Mouse (Mus musculus): ENCODE data around the gene Atg9a. TPM values are rescaled to one million over a fixed set of nuclear protein-coding genes. Genes with fewer than 3 reads are reported as not detected.

Gene Atg9a
- polyA plus RNA-seq, 1 experiment = 39.2 TPM

DNA sequence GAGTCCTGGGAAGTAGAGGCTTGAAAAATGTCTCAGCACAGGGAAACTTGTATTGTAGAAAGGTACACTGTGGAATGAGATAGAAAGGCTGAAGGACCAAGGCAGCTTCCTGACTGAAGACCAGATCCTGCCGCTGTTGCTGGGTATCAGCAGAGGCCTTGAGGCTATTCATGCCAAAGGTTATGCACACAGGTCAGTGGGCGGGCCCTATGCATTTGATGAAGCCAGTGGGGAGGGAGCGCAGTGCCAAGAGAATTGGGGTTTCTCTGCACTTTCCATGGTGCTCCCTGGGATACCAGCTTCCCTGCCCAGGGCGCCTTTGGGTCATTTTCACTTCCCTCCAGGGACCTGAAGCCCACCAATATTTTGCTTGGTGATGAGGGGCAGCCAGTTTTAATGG is 20.5 kb upstream of the Atg9a start:
- 44% methylated on average over 4 of the region's 4 CpGs for WGBS
- H3K4me3 ChIP-seq (replicated peaks; ENCODE audit: control insufficient read depth, low read depth, low read length) = peak overlapping the region; percentile 1
- peaks cover 19% of the 10 kb centered on the region for H3K4me1 ChIP-seq (ENCODE audit: control insufficient read depth, insufficient read depth, low read length)

DNA sequence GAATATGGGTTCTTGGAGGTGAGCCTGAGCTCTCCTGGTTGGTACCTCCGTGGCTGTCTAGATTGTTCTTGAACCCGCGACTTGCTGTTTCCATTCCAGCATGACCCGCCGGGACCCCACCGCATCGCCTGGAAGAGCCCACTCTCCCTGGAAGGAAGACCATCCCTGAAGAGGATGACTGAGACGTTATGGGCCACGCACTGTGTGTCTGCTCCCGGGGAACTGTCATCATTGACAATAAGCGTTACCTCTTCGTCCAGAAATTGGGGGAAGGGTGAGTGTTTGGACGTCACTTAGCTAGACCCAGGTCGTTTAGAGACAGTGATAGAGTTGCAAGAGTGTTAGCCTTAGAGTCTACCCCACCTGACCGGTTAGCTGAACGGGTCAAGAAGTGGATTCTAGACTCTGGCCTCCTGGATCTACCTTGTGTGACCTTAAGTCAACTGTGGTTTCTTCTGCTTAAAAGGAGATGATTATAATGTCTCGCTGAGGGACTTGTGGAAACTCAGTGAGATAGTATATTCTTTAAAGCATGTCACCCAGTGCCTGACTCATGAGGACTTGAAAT is 19.2 kb upstream of the Atg9a start:
- H3K4me1 ChIP-seq (ENCODE audit: control insufficient read depth, insufficient read depth, low read length) = peaks cover 15% of the 10 kb centered on the region
- 7% methylated on average over 17 of the region's 17 CpGs for WGBS
- H3K27ac ChIP-seq (ENCODE audit: control insufficient read depth, insufficient read depth, low read depth, low read length, poor library complexity) = peak overlapping the region; percentile 73
- peak overlapping the region; percentile 84 for H3K4me3 ChIP-seq (replicated peaks; ENCODE audit: control insufficient read depth, low read depth, low read length)
- no peak for TF ChIP-seq CTCF (IDR thresholded peaks at IDR 0.05; ENCODE audit: control insufficient read depth, insufficient read depth, low read length)
- TF ChIP-seq POLR2A (IDR thresholded peaks at IDR 0.05; ENCODE audit: borderline replicate concordance, control insufficient read depth, low read depth, low read length) = no peak

More for the DNA sequence above, 20.5 kb upstream of the Atg9a start:
- H3K27ac ChIP-seq (ENCODE audit: control insufficient read depth, insufficient read depth, low read depth, low read length, poor library complexity) = peak overlapping the region; percentile 52
- TF ChIP-seq CTCF (IDR thresholded peaks at IDR 0.05; ENCODE audit: control insufficient read depth, insufficient read depth, low read length) (no peak), POLR2A (IDR thresholded peaks at IDR 0.05; ENCODE audit: borderline replicate concordance, control insufficient read depth, low read depth, low read length) (no peak)

DNA sequence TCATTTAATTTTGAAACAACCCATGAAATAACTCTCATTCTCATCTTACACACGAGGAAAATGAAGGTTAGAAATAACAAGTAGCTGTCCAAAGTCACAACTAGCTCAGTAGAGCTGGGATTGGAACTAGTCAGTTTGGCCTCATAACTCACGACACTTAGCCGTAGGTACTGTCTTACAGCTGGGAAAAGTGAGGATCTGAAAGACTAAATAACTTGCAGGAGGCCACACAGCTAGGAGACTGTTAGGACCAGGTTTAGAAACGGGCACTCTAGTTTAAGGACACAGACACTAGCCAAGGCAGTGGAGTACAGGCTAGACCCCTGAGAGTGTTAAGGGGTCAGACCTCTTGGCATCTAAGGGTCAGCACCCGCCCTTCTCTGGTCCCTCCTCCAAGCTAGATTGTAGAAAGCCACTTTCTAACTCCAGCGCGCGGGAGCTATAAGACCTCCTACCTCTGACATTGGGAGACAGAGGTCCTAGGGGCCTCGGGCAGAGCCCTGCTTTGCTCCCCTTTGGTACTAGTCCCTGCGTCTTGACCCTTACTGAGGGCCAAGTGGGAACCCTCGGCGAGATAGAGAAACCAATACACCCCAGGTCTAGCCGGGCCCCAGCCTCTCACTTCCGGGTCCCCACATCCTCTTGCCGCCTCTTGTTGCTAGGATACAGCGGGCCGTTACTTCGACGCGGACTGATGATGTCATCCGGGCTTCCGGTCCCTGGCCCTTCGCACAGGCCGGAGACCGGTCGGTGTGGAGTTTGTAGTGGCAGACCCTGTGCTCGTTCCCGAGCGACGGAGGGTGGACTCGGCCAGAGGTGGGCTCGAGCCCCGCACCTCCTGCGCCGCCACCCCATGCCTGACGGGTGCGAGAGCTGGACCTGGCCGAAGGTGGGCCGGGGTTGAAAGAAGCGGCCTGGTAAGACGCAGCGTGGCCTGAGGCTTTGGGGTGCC is 18.4 kb upstream of the Atg9a start, which contains the start of the genes Glb1l and Stk16:
Gene Glb1l (minus strand): TSS at position 678 of the 952 bp plus-strand sequence.
Gene Stk16 (plus strand): TSS at position 703 of the 952 bp plus-strand sequence.
- Histone ChIP-seq H3K4me1 (ENCODE audit: control insufficient read depth, insufficient read depth, low read length) (peaks cover 9% of the 10 kb centered on the region), H3K27ac (ENCODE audit: control insufficient read depth, insufficient read depth, low read depth, low read length, poor library complexity) (peak within 1 kb of the TSS; percentile 77), H3K4me3 (replicated peaks; ENCODE audit: control insufficient read depth, low read depth, low read length) (peak within 1 kb of the TSS; percentile 84)
- TF ChIP-seq POLR2A (IDR thresholded peaks at IDR 0.05; ENCODE audit: borderline replicate concordance, control insufficient read depth, low read depth, low read length) = peak; percentile 97; the same call in 1 of the 2 replicates
- TF ChIP-seq CTCF (IDR thresholded peaks at IDR 0.05; ENCODE audit: control insufficient read depth, insufficient read depth, low read length) = no peak
- 2% methylated on average over 42 of the region's 42 CpGs for WGBS

DNA sequence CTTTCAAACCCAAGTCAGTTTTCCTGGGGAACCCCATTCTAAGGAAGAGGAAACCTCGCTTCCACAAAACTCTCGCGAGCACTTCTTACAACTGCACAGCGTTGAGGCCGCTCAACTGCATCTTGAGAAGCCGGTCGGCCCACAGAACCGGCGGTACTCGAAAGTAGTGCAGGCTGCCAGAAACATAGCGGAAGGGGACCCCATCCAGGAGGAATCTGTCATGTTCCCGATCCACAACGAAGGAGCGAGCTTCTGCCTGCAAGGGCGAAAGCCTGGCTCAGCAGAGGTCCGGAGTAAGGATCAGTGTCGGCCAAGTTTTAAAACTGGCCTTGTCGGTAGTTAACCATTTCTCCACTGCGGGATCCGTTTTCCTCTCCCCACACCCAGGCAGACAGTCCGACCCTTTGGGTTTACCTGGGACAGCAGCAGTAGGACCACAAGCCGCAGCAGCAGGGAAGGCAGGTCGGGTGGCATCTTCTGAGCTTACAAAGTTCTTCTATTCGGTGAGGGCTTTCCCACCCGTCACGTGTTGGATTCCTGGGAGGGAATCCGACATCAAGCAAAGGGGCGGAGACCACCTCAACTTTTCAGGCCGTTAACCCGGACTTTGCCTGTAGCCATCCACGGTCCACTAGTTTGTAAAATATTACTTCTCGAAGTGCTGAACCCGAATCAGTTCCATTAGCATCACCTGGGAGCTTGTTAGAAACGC is 17.1 kb upstream of the Atg9a start:
- TF ChIP-seq POLR2A (IDR thresholded peaks at IDR 0.05; ENCODE audit: borderline replicate concordance, control insufficient read depth, low read depth, low read length) (no peak; the same call in 1 of the 2 replicates), CTCF (IDR thresholded peaks at IDR 0.05; ENCODE audit: control insufficient read depth, insufficient read depth, low read length) (no peak)
- WGBS = 17% methylated on average over 34 of the region's 34 CpGs
- Histone ChIP-seq H3K4me3 (replicated peaks; ENCODE audit: control insufficient read depth, low read depth, low read length) (peak overlapping the region; percentile 72), H3K27ac (ENCODE audit: control insufficient read depth, insufficient read depth, low read depth, low read length, poor library complexity) (peak overlapping the region; percentile 45), H3K4me1 (ENCODE audit: control insufficient read depth, insufficient read depth, low read length) (peaks cover 7% of the 10 kb centered on the region)

DNA sequence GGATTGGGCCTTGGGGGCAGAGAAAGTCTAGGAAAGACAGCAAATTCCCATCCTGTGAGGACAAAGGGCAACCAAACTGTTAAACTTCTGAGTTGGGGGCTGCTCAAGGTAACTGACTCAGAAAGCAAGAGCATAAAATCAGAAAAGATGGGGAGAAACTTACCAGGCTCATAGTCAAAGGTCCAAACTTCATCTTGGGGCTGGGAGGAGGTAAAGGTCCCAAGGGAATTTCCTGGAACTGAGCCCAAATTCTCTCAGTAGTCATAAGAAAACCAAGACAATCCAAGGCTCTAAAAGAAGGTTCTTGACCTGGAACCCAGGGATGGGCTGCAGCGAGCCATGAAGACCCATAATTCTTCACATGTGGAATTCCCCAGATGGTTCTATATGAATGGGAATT is 9.2 kb upstream of the Atg9a start:
- no peak for TF ChIP-seq CTCF (IDR thresholded peaks at IDR 0.05; ENCODE audit: control insufficient read depth, insufficient read depth, low read length)
- no peak for TF ChIP-seq POLR2A (IDR thresholded peaks at IDR 0.05; ENCODE audit: borderline replicate concordance, control insufficient read depth, low read depth, low read length)
- H3K4me1 ChIP-seq (ENCODE audit: control insufficient read depth, insufficient read depth, low read length) = no peaks in the 10 kb centered on the region
- H3K4me3 ChIP-seq (replicated peaks; ENCODE audit: control insufficient read depth, low read depth, low read length) = no peak overlapping the region
- WGBS = 78% methylated on average over 1 of the region's 1 CpGs
- H3K27ac ChIP-seq (ENCODE audit: control insufficient read depth, insufficient read depth, low read depth, low read length, poor library complexity) = no peak overlapping the region

DNA sequence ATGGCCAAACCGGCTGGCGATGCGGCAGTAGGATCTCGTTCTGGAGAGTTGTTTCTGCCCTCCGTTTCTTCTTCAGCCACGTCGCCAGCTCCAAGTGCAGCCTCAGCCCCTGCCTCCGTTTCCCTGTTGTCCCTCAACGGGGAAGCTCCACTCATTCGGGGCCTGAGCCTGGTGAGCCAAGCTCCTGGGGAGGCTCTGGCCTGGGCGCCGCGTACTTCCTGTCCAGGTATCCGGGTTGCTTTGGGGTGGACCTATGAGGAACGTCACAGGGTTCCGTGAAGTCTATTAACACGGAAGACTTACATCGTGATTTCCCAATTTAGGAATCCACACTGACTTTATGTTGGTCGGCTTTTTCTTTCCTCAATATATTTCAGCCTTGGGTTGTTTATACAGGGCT is 456 bp upstream of the Atg9a start:
- H3K27ac ChIP-seq (ENCODE audit: control insufficient read depth, insufficient read depth, low read depth, low read length, poor library complexity) = peak overlapping the region; percentile 92
- H3K4me3 ChIP-seq (replicated peaks; ENCODE audit: control insufficient read depth, low read depth, low read length) = peak overlapping the region; percentile 76
- under 1% methylated on average over 19 of the region's 19 CpGs for WGBS
- TF ChIP-seq CTCF (IDR thresholded peaks at IDR 0.05; ENCODE audit: control insufficient read depth, insufficient read depth, low read length) = no peak
- TF ChIP-seq POLR2A (IDR thresholded peaks at IDR 0.05; ENCODE audit: borderline replicate concordance, control insufficient read depth, low read depth, low read length) = 0 out of 2 replicates have a peak, but pooled peaks have one; percentile 42
- H3K4me1 ChIP-seq (ENCODE audit: control insufficient read depth, insufficient read depth, low read length) = peaks cover 1% of the 10 kb centered on the region; the same call in 1 of the 2 replicates

DNA sequence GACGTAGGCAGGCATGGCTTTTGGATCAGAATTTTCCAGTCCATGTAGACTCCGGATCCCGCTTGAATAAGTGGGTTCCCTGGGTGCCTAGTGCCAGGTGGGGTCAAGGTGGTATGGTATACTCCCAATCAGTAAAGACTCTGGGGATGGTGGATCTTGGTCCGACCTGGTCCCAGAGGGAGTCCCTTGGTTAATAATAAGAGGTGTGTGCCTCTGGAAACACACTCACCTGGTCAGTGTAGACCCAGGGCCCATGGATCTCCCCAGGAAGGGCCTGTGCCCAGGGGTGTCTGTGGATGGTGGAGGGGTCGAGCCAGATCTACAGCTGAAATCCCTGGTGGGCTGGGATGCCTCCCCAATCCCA is 756 bp downstream of the Atg9a start:
- TF ChIP-seq POLR2A (IDR thresholded peaks at IDR 0.05; ENCODE audit: borderline replicate concordance, control insufficient read depth, low read depth, low read length) = no peak
- TF ChIP-seq CTCF (IDR thresholded peaks at IDR 0.05; ENCODE audit: control insufficient read depth, insufficient read depth, low read length) = no peak
- Histone ChIP-seq H3K4me1 (ENCODE audit: control insufficient read depth, insufficient read depth, low read length) (peaks cover 1% of the 10 kb centered on the region; the same call in 1 of the 2 replicates), H3K4me3 (replicated peaks; ENCODE audit: control insufficient read depth, low read depth, low read length) (peak overlapping the region; percentile 85), H3K27ac (ENCODE audit: control insufficient read depth, insufficient read depth, low read depth, low read length, poor library complexity) (peak overlapping the region; percentile 84)
- WGBS = 48% methylated on average over 5 of the region's 5 CpGs
